Mouse (Mus musculus): ENCODE measurements at regions not wholly inside any gene's neighbourhood (a gene's known extent, or its start where the extent isn't known, plus 50 kb on each side); places are given as distances from the start of the nearest gene placed in this dataset.
"Not testable (repeated sequence)": the region's sequence is repeated elsewhere in the genome, so short reads cannot be mapped to it uniquely, and the experiment has no call there.

GRCm38 (mm10) chr2:92806481-92807195 is 108.3 kb upstream of the Syt13 start:
- no peak for DNase-seq (ENCODE audit: low spot score)

- DNase-seq (ENCODE audit: low spot score): no peak
Observed at GRCm38 (mm10) chr2:92807404-92807803, 107.5 kb upstream of the Syt13 start.

GRCm38 (mm10) chr2:92808121-92808520 is 106.8 kb upstream of the Syt13 start:
- DNase-seq (ENCODE audit: low spot score): no peak

GRCm38 (mm10) chr2:92809226-92809625 is 105.7 kb upstream of the Syt13 start:
- DNase-seq (ENCODE audit: low spot score): no peak

GRCm38 (mm10) chr2:92809681-92810323 is 105.1 kb upstream of the Syt13 start:
- DNase-seq (ENCODE audit: low spot score): no peak

- DNase-seq (ENCODE audit: low spot score): not testable (repeated sequence)
Observed at GRCm38 (mm10) chr2:92810956-92811355, 103.9 kb upstream of the Syt13 start.

GRCm38 (mm10) chr2:92813028-92813427 is 101.9 kb upstream of the Syt13 start:
- DNase-seq (ENCODE audit: low spot score): no peak

- no peak for DNase-seq (ENCODE audit: low spot score)
Observed at GRCm38 (mm10) chr2:92819586-92819985, 95.3 kb upstream of the Syt13 start.

GRCm38 (mm10) chr2:92824325-92824724 is 90.6 kb upstream of the Syt13 start:
- DNase-seq (ENCODE audit: low spot score): no peak

GRCm38 (mm10) chr2:92825395-92825794 is 89.5 kb upstream of the Syt13 start:
- DNase-seq (ENCODE audit: low spot score): no peak

GRCm38 (mm10) chr2:92830134-92830533 is 84.8 kb upstream of the Syt13 start:
- no peak for DNase-seq (ENCODE audit: low spot score)

GRCm38 (mm10) chr2:92831784-92832183 is 83.1 kb upstream of the Syt13 start:
- DNase-seq (ENCODE audit: low spot score): no peak

GRCm38 (mm10) chr2:92836203-92836602 is 78.7 kb upstream of the Syt13 start:
- no peak for DNase-seq (ENCODE audit: low spot score)

GRCm38 (mm10) chr2:92838012-92838411 is 76.9 kb upstream of the Syt13 start:
- no peak for DNase-seq (ENCODE audit: low spot score)

GRCm38 (mm10) chr2:92840009-92840408 is 74.9 kb upstream of the Syt13 start:
- DNase-seq (ENCODE audit: low spot score): peak; percentile 36

- DNase-seq (ENCODE audit: low spot score): no peak
Observed at GRCm38 (mm10) chr2:92841626-92842025, 73.3 kb upstream of the Syt13 start.

GRCm38 (mm10) chr2:92845061-92845769 is 69.7 kb upstream of the Syt13 start:
- DNase-seq (ENCODE audit: low spot score): peak; percentile 56

- no peak for DNase-seq (ENCODE audit: low spot score)
Observed at GRCm38 (mm10) chr2:92848962-92849361, 65.9 kb upstream of the Syt13 start.

- no peak for DNase-seq (ENCODE audit: low spot score)
Observed at GRCm38 (mm10) chr2:92851336-92851735, 63.6 kb upstream of the Syt13 start.

- no peak for DNase-seq (ENCODE audit: low spot score)
Observed at GRCm38 (mm10) chr2:92853175-92853574, 61.7 kb upstream of the Syt13 start.

GRCm38 (mm10) chr2:92854331-92854730 is 60.6 kb upstream of the Syt13 start:
- DNase-seq (ENCODE audit: low spot score): no peak

GRCm38 (mm10) chr2:92856047-92856446 is 58.9 kb upstream of the Syt13 start:
- no peak for DNase-seq (ENCODE audit: low spot score)

All from testis, postnatal 14 days (tissue).